Mouse (Mus musculus): ENCODE measurements around the gene Gsg1l. TPM values are rescaled to one million over a fixed set of nuclear protein-coding genes. Genes with fewer than 3 reads are reported as not detected.

Gsg1l gene
- polyA plus RNA-seq, 1 experiment from 2014 or later = 0.70 TPM

- H3K27me3 ChIP-seq (ENCODE audit: control insufficient read depth, insufficient read depth, low read length) = no peaks in the 10 kb centered on the region
- no peak overlapping the region for H3K27ac ChIP-seq (replicated peaks; ENCODE audit: low read depth, low read length)
- DNase-seq (ENCODE audit: low spot score) (no peak), ATAC-seq (replicated peaks; ENCODE audit: insufficient number of reproducible peaks, low FRiP score, low TSS enrichment, low read depth) (no peak)
- H3K4me3 ChIP-seq (ENCODE audit: low read depth, low read length) = no peak overlapping the region
- H3K9ac ChIP-seq (replicated peaks; ENCODE audit: low read length) = no peak overlapping the region
- no peaks in the 10 kb centered on the region for H3K4me1 ChIP-seq (ENCODE audit: control insufficient read depth, insufficient read depth, low read length)
- no peaks in the 10 kb centered on the region for H3K9me3 ChIP-seq (replicated peaks; ENCODE audit: control insufficient read depth, low read length)
- no peaks in the 10 kb centered on the region for H3K36me3 ChIP-seq (replicated peaks; ENCODE audit: control insufficient read depth, insufficient read depth, low read depth, low read length)
- WGBS = 56% methylated on average over 6 of the region's 6 CpGs
- H3K4me2 ChIP-seq (ENCODE audit: low read depth, low read length) = no peak overlapping the region
Measured at GRCm38 (mm10) chr7:126054574-126054973, 27.6 kb downstream of the Gsg1l start.

- WGBS = 84% methylated on average over 7 of the region's 7 CpGs
- H3K4me3 ChIP-seq (ENCODE audit: low read depth, low read length) = no peak overlapping the region
- H3K27me3 ChIP-seq (ENCODE audit: control insufficient read depth, insufficient read depth, low read length) = no peaks in the 10 kb centered on the region
- no peak for ATAC-seq (replicated peaks; ENCODE audit: insufficient number of reproducible peaks, low FRiP score, low TSS enrichment, low read depth)
- no peaks in the 10 kb centered on the region for H3K4me1 ChIP-seq (ENCODE audit: control insufficient read depth, insufficient read depth, low read length)
- no peaks in the 10 kb centered on the region for H3K36me3 ChIP-seq (replicated peaks; ENCODE audit: control insufficient read depth, insufficient read depth, low read depth, low read length)
- H3K4me2 ChIP-seq (ENCODE audit: low read depth, low read length) = no peak overlapping the region
- no peak for DNase-seq (ENCODE audit: low spot score)
- no peak overlapping the region for H3K9ac ChIP-seq (replicated peaks; ENCODE audit: low read length)
- H3K27ac ChIP-seq (replicated peaks; ENCODE audit: low read depth, low read length) = no peak overlapping the region
- H3K9me3 ChIP-seq (replicated peaks; ENCODE audit: control insufficient read depth, low read length) = no peaks in the 10 kb centered on the region
Measured at GRCm38 (mm10) chr7:126053618-126054017, 28.6 kb downstream of the Gsg1l start.

GRCm38 (mm10) chr7:126051910-126052309 lies 30.3 kb downstream of the Gsg1l start:
- H3K4me1 ChIP-seq (ENCODE audit: control insufficient read depth, insufficient read depth, low read length) = no peaks in the 10 kb centered on the region
- no peak overlapping the region for H3K4me2 ChIP-seq (ENCODE audit: low read depth, low read length)
- H3K27ac ChIP-seq (replicated peaks; ENCODE audit: low read depth, low read length) = no peak overlapping the region
- H3K9ac ChIP-seq (replicated peaks; ENCODE audit: low read length) = no peak overlapping the region
- no peaks in the 10 kb centered on the region for H3K36me3 ChIP-seq (replicated peaks; ENCODE audit: control insufficient read depth, insufficient read depth, low read depth, low read length)
- no peak for DNase-seq (ENCODE audit: low spot score)
- 41% methylated on average over 6 of the region's 6 CpGs for WGBS
- ATAC-seq (replicated peaks; ENCODE audit: insufficient number of reproducible peaks, low FRiP score, low TSS enrichment, low read depth) = no peak
- no peaks in the 10 kb centered on the region for H3K27me3 ChIP-seq (ENCODE audit: control insufficient read depth, insufficient read depth, low read length)
- no peak overlapping the region for H3K4me3 ChIP-seq (ENCODE audit: low read depth, low read length)
- no peaks in the 10 kb centered on the region for H3K9me3 ChIP-seq (replicated peaks; ENCODE audit: control insufficient read depth, low read length)

GRCm38 (mm10) chr7:126045077-126045476 lies 37.1 kb downstream of the Gsg1l start:
- no peaks in the 10 kb centered on the region for H3K4me1 ChIP-seq (ENCODE audit: control insufficient read depth, insufficient read depth, low read length)
- no peaks in the 10 kb centered on the region for H3K9me3 ChIP-seq (replicated peaks; ENCODE audit: control insufficient read depth, low read length)
- no peak overlapping the region for H3K9ac ChIP-seq (replicated peaks; ENCODE audit: low read length)
- H3K27me3 ChIP-seq (ENCODE audit: control insufficient read depth, insufficient read depth, low read length) = no peaks in the 10 kb centered on the region
- H3K4me3 ChIP-seq (ENCODE audit: low read depth, low read length) = no peak overlapping the region
- no peak overlapping the region for H3K27ac ChIP-seq (replicated peaks; ENCODE audit: low read depth, low read length)
- 92% methylated on average over 6 of the region's 6 CpGs for WGBS
- no peak overlapping the region for H3K4me2 ChIP-seq (ENCODE audit: low read depth, low read length)
- H3K36me3 ChIP-seq (replicated peaks; ENCODE audit: control insufficient read depth, insufficient read depth, low read depth, low read length) = no peaks in the 10 kb centered on the region
- no peak for ATAC-seq (replicated peaks; ENCODE audit: insufficient number of reproducible peaks, low FRiP score, low TSS enrichment, low read depth)
- DNase-seq (ENCODE audit: low spot score) = no peak

- Histone ChIP-seq H3K9ac (replicated peaks; ENCODE audit: low read length) (no peak overlapping the region), H3K4me1 (ENCODE audit: control insufficient read depth, insufficient read depth, low read length) (no peaks in the 10 kb centered on the region), H3K27me3 (ENCODE audit: control insufficient read depth, insufficient read depth, low read length) (no peaks in the 10 kb centered on the region), H3K4me2 (ENCODE audit: low read depth, low read length) (no peak overlapping the region), H3K36me3 (replicated peaks; ENCODE audit: control insufficient read depth, insufficient read depth, low read depth, low read length) (no peaks in the 10 kb centered on the region), H3K4me3 (ENCODE audit: low read depth, low read length) (no peak overlapping the region), H3K27ac (replicated peaks; ENCODE audit: low read depth, low read length) (no peak overlapping the region), H3K9me3 (replicated peaks; ENCODE audit: control insufficient read depth, low read length) (no peaks in the 10 kb centered on the region)
- ATAC-seq (replicated peaks; ENCODE audit: insufficient number of reproducible peaks, low FRiP score, low TSS enrichment, low read depth) (no peak), DNase-seq (ENCODE audit: low spot score) (peak; percentile 29)
- 58% methylated on average over 3 of the region's 3 CpGs for WGBS
Measured at GRCm38 (mm10) chr7:126042306-126042705, 39.9 kb downstream of the Gsg1l start.

- 73% methylated on average over 18 of the region's 18 CpGs for WGBS
- ATAC-seq (replicated peaks; ENCODE audit: insufficient number of reproducible peaks, low FRiP score, low TSS enrichment, low read depth) = no peak
- H3K27ac ChIP-seq (replicated peaks; ENCODE audit: low read depth, low read length) = no peak overlapping the region
- DNase-seq (ENCODE audit: low spot score) = no peak
- H3K9ac ChIP-seq (replicated peaks; ENCODE audit: low read length) = no peak overlapping the region
- no peaks in the 10 kb centered on the region for H3K9me3 ChIP-seq (replicated peaks; ENCODE audit: control insufficient read depth, low read length)
- no peaks in the 10 kb centered on the region for H3K36me3 ChIP-seq (replicated peaks; ENCODE audit: control insufficient read depth, insufficient read depth, low read depth, low read length)
- H3K4me3 ChIP-seq (ENCODE audit: low read depth, low read length) = no peak overlapping the region
- no peaks in the 10 kb centered on the region for H3K4me1 ChIP-seq (ENCODE audit: control insufficient read depth, insufficient read depth, low read length)
- no peaks in the 10 kb centered on the region for H3K27me3 ChIP-seq (ENCODE audit: control insufficient read depth, insufficient read depth, low read length)
- no peak overlapping the region for H3K4me2 ChIP-seq (ENCODE audit: low read depth, low read length)
Measured at GRCm38 (mm10) chr7:126040794-126041526, 41.3 kb downstream of the Gsg1l start.

GRCm38 (mm10) chr7:126039847-126040246 lies 42.4 kb downstream of the Gsg1l start:
- 87% methylated on average over 5 of the region's 5 CpGs for WGBS
- DNase-seq (ENCODE audit: low spot score) (no peak), ATAC-seq (replicated peaks; ENCODE audit: insufficient number of reproducible peaks, low FRiP score, low TSS enrichment, low read depth) (no peak)
- no peak overlapping the region for H3K9ac ChIP-seq (replicated peaks; ENCODE audit: low read length)
- no peak overlapping the region for H3K27ac ChIP-seq (replicated peaks; ENCODE audit: low read depth, low read length)
- H3K36me3 ChIP-seq (replicated peaks; ENCODE audit: control insufficient read depth, insufficient read depth, low read depth, low read length) = no peaks in the 10 kb centered on the region
- H3K9me3 ChIP-seq (replicated peaks; ENCODE audit: control insufficient read depth, low read length) = no peaks in the 10 kb centered on the region
- H3K27me3 ChIP-seq (ENCODE audit: control insufficient read depth, insufficient read depth, low read length) = no peaks in the 10 kb centered on the region
- H3K4me3 ChIP-seq (ENCODE audit: low read depth, low read length) = no peak overlapping the region
- no peak overlapping the region for H3K4me2 ChIP-seq (ENCODE audit: low read depth, low read length)
- no peaks in the 10 kb centered on the region for H3K4me1 ChIP-seq (ENCODE audit: control insufficient read depth, insufficient read depth, low read length)

GRCm38 (mm10) chr7:126039247-126039835 lies 42.9 kb downstream of the Gsg1l start:
- no peaks in the 10 kb centered on the region for H3K27me3 ChIP-seq (ENCODE audit: control insufficient read depth, insufficient read depth, low read length)
- H3K4me1 ChIP-seq (ENCODE audit: control insufficient read depth, insufficient read depth, low read length) = no peaks in the 10 kb centered on the region
- ATAC-seq (replicated peaks; ENCODE audit: insufficient number of reproducible peaks, low FRiP score, low TSS enrichment, low read depth) (no peak; the same call in 1 of the 2 replicates), DNase-seq (ENCODE audit: low spot score) (no peak)
- H3K4me3 ChIP-seq (ENCODE audit: low read depth, low read length) = no peak overlapping the region
- peak overlapping the region; percentile 32; the same call in 1 of the 2 replicates for H3K27ac ChIP-seq (replicated peaks; ENCODE audit: low read depth, low read length)
- H3K9ac ChIP-seq (replicated peaks; ENCODE audit: low read length) = 0 out of 2 replicates have a peak overlapping the region, but pooled peaks have one; percentile 19
- no peaks in the 10 kb centered on the region for H3K9me3 ChIP-seq (replicated peaks; ENCODE audit: control insufficient read depth, low read length)
- WGBS = 91% methylated on average over 5 of the region's 5 CpGs
- H3K36me3 ChIP-seq (replicated peaks; ENCODE audit: control insufficient read depth, insufficient read depth, low read depth, low read length) = no peaks in the 10 kb centered on the region
- no peak overlapping the region for H3K4me2 ChIP-seq (ENCODE audit: low read depth, low read length)

All from embryonic facial prominence, embryonic 11.5 days (tissue).